Mouse (Mus musculus) urinary bladder, postnatal 10 days (tissue): Measurements from ENCODE around the gene Olfr124.

Experiments
- DNase-seq: peaks from one replicate; pipeline ENCODE4 v3.0.0; 2022; ENCODE audit warnings: low spot score

The Olfr124 gene

GRCm38 (mm10) chr17:37799588-37799987 is at the start of gene Olfr124:
Gene Olfr124, plus strand, starts transcription at chr17:37799888.
- DNase-seq = no peak

- DNase-seq = no peak
Observed at GRCm38 (mm10) chr17:37768307-37768706, 31.4 kb upstream of the Olfr124 start, which contains the start of gene Olfr122. Gene Olfr122, plus strand, starts transcription at chr17:37768607.

GRCm38 (mm10) chr17:37793229-37793628 is 6.5 kb upstream of the Olfr124 start, which contains the start of gene Olfr123:
Gene Olfr123, plus strand, starts transcription at chr17:37793529.
- no peak for DNase-seq

GRCm38 (mm10) chr17:37832649-37833048 is 33.0 kb downstream of the Olfr124 start, which contains the start of gene Olfr125:
Gene Olfr125, plus strand, starts transcription at chr17:37832949.
- no peak for DNase-seq

GRCm38 (mm10) chr17:37847183-37847582 is 47.5 kb downstream of the Olfr124 start, which contains the start of gene Olfr126:
Gene Olfr126, plus strand, starts transcription at chr17:37847483.
- no peak for DNase-seq
